Mouse (Mus musculus): ENCODE data around the gene P4hb. TPM values are rescaled to one million over a fixed set of nuclear protein-coding genes. Genes with fewer than 3 reads are reported as not detected.

Gene P4hb
- polyA plus RNA-seq, 1 experiment from 2014 or later, result 437 TPM

DNA sequence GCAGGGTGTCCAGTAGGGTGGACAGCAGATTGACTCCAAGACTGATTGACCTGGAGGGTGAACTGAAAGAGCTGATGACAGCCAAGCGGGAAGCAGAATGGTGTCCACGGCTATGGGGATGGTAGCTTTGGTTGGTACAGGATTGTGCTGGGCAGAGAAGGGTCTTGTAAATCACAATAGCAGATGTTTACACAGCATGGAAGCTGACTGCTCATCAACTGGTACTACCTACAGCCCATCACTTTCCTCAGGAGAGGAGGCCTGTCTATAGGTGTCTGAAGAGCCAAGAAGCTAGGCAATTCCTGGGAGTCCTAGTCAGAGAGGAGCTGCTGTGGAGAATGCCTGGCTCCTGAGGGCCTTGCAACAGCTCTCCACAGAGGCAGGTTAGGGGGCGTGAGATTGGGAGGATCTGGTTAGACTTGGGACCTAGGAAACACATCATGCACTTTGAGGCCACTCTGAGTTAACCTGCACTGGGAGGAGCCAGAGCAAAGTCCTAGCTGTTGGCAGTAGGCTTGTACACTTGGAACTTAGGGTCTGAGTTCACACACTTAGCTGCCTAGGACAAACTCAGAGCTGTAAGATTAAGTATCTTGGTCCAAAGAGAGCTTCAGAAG, 3.4 kb upstream of the P4hb start:
- no peaks in the 10 kb centered on the region for H3K9me3 ChIP-seq (replicated peaks; ENCODE audit: control insufficient read depth, low read length)
- H3K36me3 ChIP-seq (ENCODE audit: control insufficient read depth, insufficient read depth), result peaks cover 22% of the 10 kb centered on the region
- H3K27me3 ChIP-seq (ENCODE audit: control insufficient read depth, insufficient read depth, low read length), result no peaks in the 10 kb centered on the region
- WGBS, result 82% methylated on average over 3 of the region's 3 CpGs
- H3K9ac ChIP-seq (ENCODE audit: low read length), result no peak overlapping the region
- H3K4me3 ChIP-seq (ENCODE audit: low read length), result no peak overlapping the region
- H3K4me1 ChIP-seq (ENCODE audit: control insufficient read depth, insufficient read depth, low read length), result peaks cover 29% of the 10 kb centered on the region
- H3K4me2 ChIP-seq (ENCODE audit: low read depth, low read length), result no peak overlapping the region
- no peak for ATAC-seq (replicated peaks; ENCODE audit: extremely low read depth, insufficient read depth, low FRiP score)
- H3K27ac ChIP-seq (ENCODE audit: low read length), result no peak overlapping the region

DNA sequence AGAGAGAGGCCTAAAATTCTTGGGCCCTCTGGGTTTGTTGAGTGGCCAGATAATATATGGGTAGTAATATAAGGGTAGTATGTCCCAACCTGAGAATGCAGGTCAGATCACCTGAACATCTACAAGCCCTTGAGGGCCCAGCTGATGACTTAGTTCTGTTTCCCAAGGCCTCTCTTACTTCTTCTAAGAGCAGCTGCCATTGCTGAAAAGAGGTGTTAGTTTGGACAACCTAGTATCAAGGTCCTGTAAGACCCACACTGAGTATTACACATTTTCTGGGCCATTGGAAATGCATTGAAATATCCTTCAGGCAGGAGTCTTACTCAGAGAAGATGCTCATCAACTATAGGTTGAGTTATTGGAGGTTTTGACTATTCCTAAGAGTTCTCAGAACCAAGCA, 2.9 kb upstream of the P4hb start:
- no peaks in the 10 kb centered on the region for H3K27me3 ChIP-seq (ENCODE audit: control insufficient read depth, insufficient read depth, low read length)
- no peak overlapping the region for H3K9ac ChIP-seq (ENCODE audit: low read length)
- no peaks in the 10 kb centered on the region for H3K9me3 ChIP-seq (replicated peaks; ENCODE audit: control insufficient read depth, low read length)
- H3K4me3 ChIP-seq (ENCODE audit: low read length), result no peak overlapping the region
- peaks cover 33% of the 10 kb centered on the region for H3K4me1 ChIP-seq (ENCODE audit: control insufficient read depth, insufficient read depth, low read length)
- no peak overlapping the region for H3K4me2 ChIP-seq (ENCODE audit: low read depth, low read length)
- peaks cover 28% of the 10 kb centered on the region for H3K36me3 ChIP-seq (ENCODE audit: control insufficient read depth, insufficient read depth)
- H3K27ac ChIP-seq (ENCODE audit: low read length), result no peak overlapping the region
- no peak for ATAC-seq (replicated peaks; ENCODE audit: extremely low read depth, insufficient read depth, low FRiP score)

DNA sequence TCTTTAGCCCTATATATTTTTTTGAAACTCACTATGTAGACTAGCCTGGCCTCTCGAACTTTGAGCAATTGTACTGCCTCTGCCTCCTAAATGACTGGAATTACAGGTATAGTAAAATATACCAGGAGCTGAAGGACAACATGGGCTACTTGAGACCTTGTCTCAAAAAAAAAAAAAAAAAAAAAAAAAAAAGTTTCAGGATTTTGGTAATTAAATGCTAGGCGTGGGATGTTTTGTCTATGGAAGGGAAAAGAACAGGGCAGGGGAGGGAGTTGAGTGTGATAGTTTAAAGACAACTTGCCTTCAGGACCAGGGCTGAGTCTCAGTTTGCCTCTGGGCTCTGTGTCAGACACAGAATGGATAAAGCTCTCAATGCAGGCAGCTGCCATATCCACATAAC, 2.0 kb upstream of the P4hb start:
- Histone ChIP-seq H3K4me3 (ENCODE audit: low read length) (no peak overlapping the region), H3K27me3 (ENCODE audit: control insufficient read depth, insufficient read depth, low read length) (no peaks in the 10 kb centered on the region), H3K9ac (ENCODE audit: low read length) (no peak overlapping the region), H3K36me3 (ENCODE audit: control insufficient read depth, insufficient read depth) (peaks cover 37% of the 10 kb centered on the region), H3K9me3 (replicated peaks; ENCODE audit: control insufficient read depth, low read length) (no peaks in the 10 kb centered on the region), H3K4me1 (ENCODE audit: control insufficient read depth, insufficient read depth, low read length) (peaks cover 29% of the 10 kb centered on the region), H3K27ac (ENCODE audit: low read length) (no peak overlapping the region; the same call in 1 of the 2 replicates), H3K4me2 (ENCODE audit: low read depth, low read length) (no peak overlapping the region)
- no peak for ATAC-seq (replicated peaks; ENCODE audit: extremely low read depth, insufficient read depth, low FRiP score)
- WGBS, result 84% methylated on average over 2 of the region's 2 CpGs

DNA sequence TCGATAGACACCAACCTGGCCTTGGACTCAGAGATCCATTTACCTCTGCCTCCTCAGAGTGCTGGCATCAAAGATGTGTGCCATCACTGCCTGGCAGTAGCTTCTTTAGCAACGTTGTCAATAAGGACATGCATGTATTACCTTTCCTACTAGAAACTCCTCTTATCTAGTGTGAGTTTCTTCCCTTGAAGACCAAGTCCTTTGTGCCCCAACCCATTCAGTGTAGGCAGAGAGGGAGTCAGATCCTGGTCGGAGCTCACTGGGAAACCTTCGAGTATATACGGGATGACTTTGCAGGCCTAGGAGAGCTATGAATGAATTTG, 1.2 kb upstream of the P4hb start:
- Histone ChIP-seq H3K36me3 (ENCODE audit: control insufficient read depth, insufficient read depth) (peaks cover 38% of the 10 kb centered on the region), H3K4me3 (ENCODE audit: low read length) (peak overlapping the region; percentile 97), H3K9ac (ENCODE audit: low read length) (peak overlapping the region; percentile 95), H3K27ac (ENCODE audit: low read length) (peak overlapping the region; percentile 68), H3K27me3 (ENCODE audit: control insufficient read depth, insufficient read depth, low read length) (no peaks in the 10 kb centered on the region), H3K4me2 (ENCODE audit: low read depth, low read length) (peak overlapping the region; percentile 68), H3K9me3 (replicated peaks; ENCODE audit: control insufficient read depth, low read length) (no peaks in the 10 kb centered on the region), H3K4me1 (ENCODE audit: control insufficient read depth, insufficient read depth, low read length) (peaks cover 21% of the 10 kb centered on the region)
- 25% methylated on average over 5 of the region's 5 CpGs for WGBS
- ATAC-seq (replicated peaks; ENCODE audit: extremely low read depth, insufficient read depth, low FRiP score), result no peak

DNA sequence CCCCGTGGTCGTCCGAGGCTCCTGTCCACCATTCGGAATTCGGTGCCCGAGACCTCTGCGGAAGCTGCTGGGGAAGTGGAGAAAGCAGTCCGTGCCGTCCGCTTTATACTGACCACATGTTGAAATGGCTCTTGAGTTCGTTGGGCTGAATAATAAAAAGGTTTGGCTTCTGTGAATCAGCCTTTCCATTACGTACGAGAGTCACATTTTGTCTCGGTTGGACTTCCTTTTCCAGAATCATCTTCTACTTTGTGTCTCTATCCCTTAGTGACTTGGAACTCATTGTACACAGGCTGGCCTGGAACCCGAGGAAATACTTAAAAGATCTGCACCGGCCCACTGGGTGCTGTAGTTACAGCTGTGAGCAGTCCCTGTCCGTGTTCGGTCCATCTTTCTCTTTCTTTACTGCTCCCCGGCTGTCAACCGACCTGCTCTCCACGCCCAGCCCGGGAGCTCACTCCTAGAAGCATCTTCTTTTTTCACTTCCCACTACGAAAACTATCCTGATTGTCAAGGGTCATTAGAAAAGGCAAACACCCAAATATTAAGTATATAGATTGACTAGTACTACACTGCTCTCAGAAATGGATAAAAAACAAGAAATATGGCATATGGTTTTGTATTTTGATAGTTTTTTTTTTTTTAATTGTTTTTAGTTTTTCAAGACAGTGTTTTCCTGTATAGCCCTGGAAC, 678 bp upstream of the P4hb start:
- under 1% methylated on average over 23 of the region's 23 CpGs for WGBS
- H3K4me3 ChIP-seq (ENCODE audit: low read length), result peak overlapping the region; percentile 97
- peak overlapping the region; percentile 68 for H3K4me2 ChIP-seq (ENCODE audit: low read depth, low read length)
- H3K27me3 ChIP-seq (ENCODE audit: control insufficient read depth, insufficient read depth, low read length), result no peaks in the 10 kb centered on the region
- peak overlapping the region; percentile 95 for H3K9ac ChIP-seq (ENCODE audit: low read length)
- H3K4me1 ChIP-seq (ENCODE audit: control insufficient read depth, insufficient read depth, low read length), result peaks cover 19% of the 10 kb centered on the region
- ATAC-seq (replicated peaks; ENCODE audit: extremely low read depth, insufficient read depth, low FRiP score), result 0 out of 2 replicates have a peak, but pooled peaks have one; percentile 0
- H3K36me3 ChIP-seq (ENCODE audit: control insufficient read depth, insufficient read depth), result peaks cover 33% of the 10 kb centered on the region
- no peaks in the 10 kb centered on the region for H3K9me3 ChIP-seq (replicated peaks; ENCODE audit: control insufficient read depth, low read length)
- H3K27ac ChIP-seq (ENCODE audit: low read length), result peak overlapping the region; percentile 99

DNA sequence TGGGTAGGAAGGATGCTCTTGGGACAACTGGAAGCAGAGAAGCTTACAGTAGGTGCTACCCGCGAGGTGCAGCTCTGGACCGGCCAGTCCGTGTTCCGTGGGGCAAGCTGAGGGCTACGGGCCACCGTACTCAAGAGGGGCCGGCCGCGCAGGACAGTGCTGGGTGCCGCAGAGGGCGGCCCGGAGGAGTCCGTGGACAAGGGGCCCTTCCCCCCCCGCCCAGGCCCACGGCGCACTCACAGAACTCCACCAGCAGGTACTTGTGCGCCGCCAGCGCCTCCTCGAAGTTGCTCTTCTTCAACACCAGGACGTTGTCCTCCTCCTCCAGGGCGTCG, 669 bp downstream of the P4hb start:
- peak overlapping the region; percentile 97 for H3K9ac ChIP-seq (ENCODE audit: low read length)
- peak overlapping the region; percentile 92 for H3K27ac ChIP-seq (ENCODE audit: low read length)
- WGBS, result 0% methylated on average over 24 of the region's 24 CpGs
- no peaks in the 10 kb centered on the region for H3K9me3 ChIP-seq (replicated peaks; ENCODE audit: control insufficient read depth, low read length)
- no peaks in the 10 kb centered on the region for H3K27me3 ChIP-seq (ENCODE audit: control insufficient read depth, insufficient read depth, low read length)
- H3K36me3 ChIP-seq (ENCODE audit: control insufficient read depth, insufficient read depth), result peaks cover 33% of the 10 kb centered on the region
- peak overlapping the region; percentile 97 for H3K4me3 ChIP-seq (ENCODE audit: low read length)
- ATAC-seq (replicated peaks; ENCODE audit: extremely low read depth, insufficient read depth, low FRiP score), result peak; percentile 8
- peak overlapping the region; percentile 90 for H3K4me2 ChIP-seq (ENCODE audit: low read depth, low read length)
- H3K4me1 ChIP-seq (ENCODE audit: control insufficient read depth, insufficient read depth, low read length), result peaks cover 19% of the 10 kb centered on the region

DNA sequence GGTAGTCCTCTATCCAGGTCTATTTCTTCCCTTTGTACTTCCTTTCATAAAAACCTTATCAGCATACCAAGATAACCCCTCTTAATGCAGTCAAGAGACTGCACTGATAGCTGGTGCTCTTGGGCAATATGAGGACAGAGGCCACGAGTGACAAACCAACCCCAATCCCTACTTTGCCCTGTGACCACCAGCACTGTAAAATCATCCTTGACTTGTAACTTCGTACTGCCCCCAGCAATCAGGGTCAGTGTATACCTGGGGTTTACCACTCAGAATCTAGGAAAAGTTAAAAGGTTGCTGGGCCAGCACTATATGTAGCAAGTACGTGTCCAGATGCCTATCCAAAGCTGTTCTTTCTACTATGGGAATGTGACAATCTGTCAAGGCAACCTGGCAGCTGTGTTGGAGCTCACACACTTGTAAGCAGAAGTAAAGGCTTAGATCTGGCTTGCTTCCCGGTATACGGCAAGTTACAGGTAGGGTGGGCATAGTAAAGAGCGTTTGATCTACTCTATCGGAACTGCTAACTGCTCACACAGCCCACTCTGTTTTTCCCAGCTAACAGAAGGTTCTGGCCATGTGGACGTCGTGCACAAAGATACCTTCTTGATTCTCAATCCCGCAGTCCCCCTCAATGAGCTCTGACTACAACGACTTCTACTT, 1.2 kb downstream of the P4hb start:
- Histone ChIP-seq H3K4me1 (ENCODE audit: control insufficient read depth, insufficient read depth, low read length) (peaks cover 19% of the 10 kb centered on the region), H3K27me3 (ENCODE audit: control insufficient read depth, insufficient read depth, low read length) (no peaks in the 10 kb centered on the region), H3K36me3 (ENCODE audit: control insufficient read depth, insufficient read depth) (peaks cover 38% of the 10 kb centered on the region), H3K9me3 (replicated peaks; ENCODE audit: control insufficient read depth, low read length) (no peaks in the 10 kb centered on the region), H3K4me3 (ENCODE audit: low read length) (peak overlapping the region; percentile 97), H3K9ac (ENCODE audit: low read length) (peak overlapping the region; percentile 97), H3K27ac (ENCODE audit: low read length) (peak overlapping the region; percentile 92), H3K4me2 (ENCODE audit: low read depth, low read length) (peak overlapping the region; percentile 90)
- no peak for ATAC-seq (replicated peaks; ENCODE audit: extremely low read depth, insufficient read depth, low FRiP score)
- 4% methylated on average over 11 of the region's 11 CpGs for WGBS

DNA sequence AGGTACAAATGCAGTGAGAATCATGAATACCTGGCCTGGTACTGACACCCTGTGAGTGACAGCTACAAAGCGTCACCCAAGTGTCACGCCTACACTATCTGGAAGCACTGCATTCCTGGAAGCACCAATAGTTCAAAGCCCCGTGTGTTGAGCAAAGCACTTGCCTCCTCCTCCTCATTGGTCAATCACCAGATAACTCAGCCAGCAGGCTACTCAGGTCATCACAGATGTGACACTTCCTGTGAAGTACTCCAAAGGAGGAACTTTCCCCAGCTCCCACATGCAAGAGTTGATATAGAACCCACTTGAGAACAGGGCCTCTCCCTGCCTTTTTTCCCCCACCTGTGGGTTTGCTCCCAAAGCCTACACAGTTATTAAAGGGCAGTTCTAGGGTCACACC, 1.9 kb downstream of the P4hb start:
- peak overlapping the region; percentile 90 for H3K4me2 ChIP-seq (ENCODE audit: low read depth, low read length)
- H3K9me3 ChIP-seq (replicated peaks; ENCODE audit: control insufficient read depth, low read length), result no peaks in the 10 kb centered on the region
- no peak overlapping the region for H3K27ac ChIP-seq (ENCODE audit: low read length)
- peaks cover 46% of the 10 kb centered on the region for H3K36me3 ChIP-seq (ENCODE audit: control insufficient read depth, insufficient read depth)
- no peak for ATAC-seq (replicated peaks; ENCODE audit: extremely low read depth, insufficient read depth, low FRiP score)
- peaks cover 19% of the 10 kb centered on the region for H3K4me1 ChIP-seq (ENCODE audit: control insufficient read depth, insufficient read depth, low read length)
- peak overlapping the region; percentile 97 for H3K4me3 ChIP-seq (ENCODE audit: low read length)
- H3K9ac ChIP-seq (ENCODE audit: low read length), result peak overlapping the region; percentile 97
- WGBS, result 38% methylated on average over 3 of the region's 3 CpGs
- no peaks in the 10 kb centered on the region for H3K27me3 ChIP-seq (ENCODE audit: control insufficient read depth, insufficient read depth, low read length)

DNA sequence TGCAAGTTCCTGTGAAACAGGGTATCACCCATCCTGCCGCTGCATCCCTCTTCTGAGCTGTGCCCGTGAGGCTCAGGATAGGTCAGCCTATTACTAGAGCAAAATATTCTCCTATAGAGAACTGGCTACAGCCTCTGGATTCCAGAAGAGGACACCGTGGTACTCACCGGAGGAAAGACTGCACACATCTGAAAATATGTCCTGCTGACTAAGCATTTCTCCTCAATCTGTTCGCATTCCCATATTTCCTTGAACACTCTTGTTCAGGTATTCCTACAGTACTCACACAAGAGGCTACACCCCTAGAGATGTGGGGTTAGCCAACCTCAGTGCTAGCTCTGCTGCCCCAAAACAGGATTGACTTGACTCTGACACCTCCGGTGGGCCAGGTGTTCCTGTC, 4.7 kb downstream of the P4hb start:
- ATAC-seq (replicated peaks; ENCODE audit: extremely low read depth, insufficient read depth, low FRiP score), result no peak
- 89% methylated on average over 6 of the region's 6 CpGs for WGBS
- no peak overlapping the region for H3K4me3 ChIP-seq (ENCODE audit: low read length)
- H3K36me3 ChIP-seq (ENCODE audit: control insufficient read depth, insufficient read depth), result peaks cover 69% of the 10 kb centered on the region
- H3K9me3 ChIP-seq (replicated peaks; ENCODE audit: control insufficient read depth, low read length), result no peaks in the 10 kb centered on the region
- no peaks in the 10 kb centered on the region for H3K27me3 ChIP-seq (ENCODE audit: control insufficient read depth, insufficient read depth, low read length)
- H3K9ac ChIP-seq (ENCODE audit: low read length), result no peak overlapping the region
- H3K27ac ChIP-seq (ENCODE audit: low read length), result no peak overlapping the region
- peaks cover 10% of the 10 kb centered on the region for H3K4me1 ChIP-seq (ENCODE audit: control insufficient read depth, insufficient read depth, low read length)
- no peak overlapping the region for H3K4me2 ChIP-seq (ENCODE audit: low read depth, low read length)
